Mouse (Mus musculus): ENCODE measurements around the gene Cfap43.
"Not testable (repeated sequence)": the region's sequence is repeated elsewhere in the genome, so short reads cannot be mapped to it uniquely, and the experiment has no call there.

Gene Cfap43

GRCm38 (mm10) chr19:47852131-47852530 is 67.0 kb downstream of the Cfap43 start:
- DNase-seq = not testable (repeated sequence)

GRCm38 (mm10) chr19:47849735-47850134 is 69.4 kb downstream of the Cfap43 start:
- no peak for DNase-seq

DNA sequence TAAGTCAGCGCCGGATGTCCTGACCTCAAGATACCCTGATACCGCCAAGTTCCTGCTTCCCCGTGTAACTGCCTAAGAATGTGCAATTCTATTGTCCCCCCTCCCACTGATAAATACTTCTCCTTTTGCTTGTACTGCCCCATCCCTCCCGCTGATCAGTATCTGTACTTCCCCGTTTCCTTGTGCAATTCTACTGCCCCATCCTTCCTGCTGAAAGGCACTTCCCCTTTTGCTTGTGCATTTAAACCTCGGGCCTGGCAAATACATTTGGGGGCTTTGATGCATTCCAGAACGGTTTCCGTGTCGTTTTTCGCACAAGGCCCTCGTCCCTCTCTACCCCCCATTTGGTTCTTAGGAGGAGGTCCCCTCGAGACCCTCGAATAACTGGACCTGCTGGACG is 77.9 kb downstream of the Cfap43 start:
- not testable (repeated sequence) for DNase-seq

GRCm38 (mm10) chr19:47837527-47837901 is 81.6 kb downstream of the Cfap43 start:
- no peak for DNase-seq

- DNase-seq = peak; percentile 64 to 65
Observed at GRCm38 (mm10) chr19:47836701-47837526, 82.2 kb downstream of the Cfap43 start.

DNA sequence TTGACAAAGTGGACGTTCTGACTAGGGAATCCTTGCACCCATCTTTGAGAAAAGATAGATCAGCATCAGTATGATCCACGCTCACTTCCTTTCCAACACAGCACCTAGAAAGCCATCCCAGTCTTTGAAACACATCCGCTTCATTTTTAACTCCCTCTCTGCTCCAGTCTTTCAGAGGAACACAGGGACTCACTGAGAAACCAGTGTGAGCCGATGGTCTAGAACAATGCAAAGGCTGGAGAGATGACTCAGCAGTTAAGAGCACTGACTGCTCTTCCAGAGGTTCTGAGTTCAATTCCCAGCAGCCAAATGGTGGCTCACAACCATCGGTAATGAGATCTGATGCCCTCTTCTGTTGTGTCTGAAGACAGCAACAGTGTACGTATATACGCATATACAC is 83.3 kb downstream of the Cfap43 start:
- DNase-seq = no peak

DNA sequence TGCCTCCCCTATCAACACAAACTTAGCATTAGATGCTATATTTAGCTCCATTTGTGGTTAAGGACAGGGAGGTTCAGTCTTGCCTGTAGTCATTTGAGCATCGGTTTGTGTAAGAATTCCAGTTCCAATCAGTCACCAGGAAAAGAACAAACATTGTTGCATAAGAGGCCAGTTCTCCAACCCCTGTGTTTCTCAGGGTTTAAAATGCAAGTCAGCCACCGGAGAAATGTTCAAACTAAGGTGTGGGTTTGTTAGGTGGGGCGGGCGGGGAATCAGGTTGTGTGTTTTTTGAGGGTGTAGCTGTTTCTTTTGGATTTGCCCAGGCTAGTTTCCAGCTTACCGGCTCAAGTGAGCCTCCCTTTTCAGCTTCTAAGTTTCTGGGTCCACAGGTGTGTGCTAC is 84.5 kb downstream of the Cfap43 start:
- no peak for DNase-seq

DNA sequence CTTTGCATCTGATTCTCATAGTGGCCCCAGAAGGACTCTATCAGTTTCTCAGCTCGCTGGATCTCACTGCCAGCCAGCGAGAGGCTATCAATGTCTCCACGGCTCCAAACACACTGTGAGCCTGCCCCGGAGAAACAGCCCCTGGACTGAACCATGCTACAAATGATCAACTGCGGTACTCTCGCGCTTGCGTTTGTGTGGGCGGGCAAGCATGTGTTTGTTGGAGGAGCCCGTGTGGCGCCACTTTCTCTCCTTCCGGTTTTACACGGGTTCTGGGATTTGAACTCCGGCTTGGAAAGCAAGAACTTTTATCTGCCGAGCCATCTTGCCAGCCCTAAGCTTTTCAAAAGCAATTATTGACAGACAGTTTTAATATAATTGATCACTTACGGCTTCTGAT is 86.8 kb downstream of the Cfap43 start:
- no peak for DNase-seq

DNA sequence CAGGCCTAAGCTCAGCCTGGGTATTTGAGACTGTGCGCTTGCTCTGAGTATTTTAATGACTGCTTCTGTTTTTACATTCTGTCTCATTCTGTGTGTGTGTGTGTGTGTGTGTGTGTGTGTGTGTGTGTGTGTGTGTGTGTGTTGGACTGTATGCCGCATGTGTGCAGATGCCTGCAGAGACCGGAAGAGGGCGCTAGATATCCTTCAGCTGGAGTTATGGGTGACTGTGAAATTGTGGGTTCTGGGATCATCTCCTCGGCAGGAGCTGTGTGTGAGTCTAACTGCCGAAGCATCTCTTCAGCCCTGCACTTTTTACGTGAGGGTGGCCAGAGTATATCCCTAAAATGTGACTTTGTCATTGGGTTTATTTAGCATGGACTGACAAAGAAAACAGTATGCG is 88.0 kb downstream of the Cfap43 start:
- DNase-seq = no peak

DNA sequence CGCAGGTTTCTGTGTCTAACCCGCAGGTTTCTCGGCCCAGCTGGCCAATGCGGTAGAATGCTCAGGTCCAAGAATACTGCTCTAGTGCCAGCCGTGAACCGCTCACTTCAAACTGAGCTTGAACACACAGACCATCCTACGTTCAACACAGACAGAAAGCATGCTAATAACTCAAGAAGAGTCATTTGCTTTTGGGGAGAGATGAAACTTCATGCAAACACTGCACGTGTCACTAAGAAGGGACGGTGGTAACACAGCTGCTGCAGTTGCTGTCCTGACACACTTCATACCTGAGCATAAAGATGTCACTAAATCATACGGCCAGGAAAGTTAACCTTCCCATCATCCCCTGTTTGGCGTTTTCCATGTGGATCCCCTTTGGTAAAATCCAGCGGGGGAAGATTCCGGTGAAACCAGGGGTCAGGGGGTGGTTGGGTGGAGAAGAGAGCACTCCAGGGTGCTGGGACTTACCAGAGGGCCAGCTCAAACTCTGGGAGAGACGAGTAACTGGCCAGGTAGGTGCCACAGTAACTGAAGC is 89.1 kb downstream of the Cfap43 start:
- no peak for DNase-seq

DNA sequence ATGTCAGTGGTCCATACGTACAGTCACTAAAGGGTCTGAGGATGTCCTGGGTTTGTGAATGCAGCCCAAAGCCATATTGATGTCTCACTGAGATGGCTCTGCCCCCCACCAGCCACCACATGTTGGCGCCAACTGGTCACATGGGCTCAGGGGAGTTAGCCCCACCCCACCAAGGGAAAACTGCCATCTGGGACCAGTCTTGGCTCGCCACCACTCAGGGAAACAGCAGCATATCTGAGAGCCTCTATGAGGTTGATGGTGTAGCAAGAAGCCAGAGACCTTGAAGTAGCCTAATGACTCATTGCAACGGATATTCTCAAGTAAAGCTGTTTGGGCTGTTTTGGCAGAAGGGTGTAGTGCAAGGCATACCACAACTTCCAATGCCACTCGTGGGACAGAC is 95.1 kb downstream of the Cfap43 start:
- no peak for DNase-seq

DNA sequence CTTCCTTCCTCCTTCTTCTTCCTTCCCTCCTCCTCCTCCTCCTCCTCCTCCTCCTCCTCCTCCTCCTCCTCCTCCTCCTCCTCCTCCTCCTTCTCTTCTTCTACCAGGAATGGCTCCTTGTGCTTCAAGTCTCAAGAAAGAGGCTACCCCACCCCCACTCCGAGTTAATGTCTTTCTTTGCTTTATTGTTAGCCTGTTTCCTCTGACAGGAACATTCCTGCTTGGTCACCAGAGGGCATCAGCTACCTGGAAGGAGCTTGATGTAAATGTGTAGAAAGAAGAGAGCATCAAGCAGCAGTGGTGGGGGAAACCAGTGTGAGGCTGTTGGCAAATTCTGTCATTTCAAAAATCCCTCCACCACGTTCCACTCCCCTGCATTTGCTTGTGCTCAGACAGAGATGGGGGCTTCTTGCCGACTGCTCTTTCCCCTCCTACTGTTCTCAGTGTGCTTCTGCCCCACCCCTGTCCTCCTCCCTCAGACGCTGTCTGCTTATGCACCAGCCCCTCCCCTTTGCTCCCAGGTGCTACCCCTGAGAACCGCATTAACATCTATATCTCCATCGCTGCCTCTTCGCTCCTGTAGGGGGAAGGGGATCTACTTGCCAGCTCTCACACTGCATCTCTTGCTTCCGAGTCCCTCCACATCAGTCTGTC is 96.8 kb downstream of the Cfap43 start:
- peak in 1 of 2 experiments; percentile 13 for DNase-seq

DNA sequence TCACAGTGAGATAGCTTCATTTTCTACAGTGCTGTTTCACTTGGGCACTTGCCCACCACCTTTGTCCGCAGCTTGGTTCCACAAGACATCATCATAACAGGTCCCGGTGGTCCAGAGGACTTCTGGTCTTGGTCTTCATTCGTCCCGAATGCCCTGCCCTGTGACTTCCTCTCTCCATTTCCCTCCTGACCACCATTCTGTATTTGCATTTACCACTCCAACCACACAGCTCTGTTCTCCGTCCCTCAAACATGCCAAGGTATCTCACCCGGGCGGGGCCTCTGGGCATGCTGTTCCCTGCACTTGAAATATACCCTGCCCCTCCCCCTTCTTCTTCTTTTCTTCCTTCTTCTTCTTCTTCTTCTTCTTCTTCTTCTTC is 97.6 kb downstream of the Cfap43 start:
- no peak for DNase-seq

GRCm38 (mm10) chr19:47820832-47821493 is 98.1 kb downstream of the Cfap43 start:
- peak; percentile 52 to 54 for DNase-seq

- DNase-seq = no peak
Observed at GRCm38 (mm10) chr19:47817692-47818091, 101.4 kb downstream of the Cfap43 start.

GRCm38 (mm10) chr19:47814721-47815120 is 104.4 kb downstream of the Cfap43 start:
- no peak for DNase-seq

DNA sequence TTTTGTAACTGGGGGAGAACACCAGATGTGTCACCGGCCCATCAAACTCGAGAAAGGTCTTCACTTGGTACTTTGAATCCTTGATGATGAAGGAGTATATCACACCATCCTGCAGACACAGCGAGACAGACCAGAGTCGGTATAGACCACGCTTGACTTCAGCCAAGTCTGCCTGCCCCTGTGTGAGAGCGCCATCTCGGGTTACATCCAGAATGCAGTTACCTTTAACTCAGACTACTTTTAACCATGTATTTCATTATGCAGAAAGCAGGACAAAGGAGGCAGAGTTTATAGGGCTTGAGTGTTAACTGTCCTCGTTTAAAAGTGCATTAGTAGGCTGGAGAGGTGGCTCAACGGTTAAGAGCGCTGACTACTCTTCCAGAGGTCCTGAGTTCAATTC is 107.0 kb downstream of the Cfap43 start:
- DNase-seq = no peak

- no peak for DNase-seq
Observed at GRCm38 (mm10) chr19:47798583-47798982, 120.5 kb downstream of the Cfap43 start.

GRCm38 (mm10) chr19:47796699-47797098 is 122.4 kb downstream of the Cfap43 start:
- no peak for DNase-seq

DNA sequence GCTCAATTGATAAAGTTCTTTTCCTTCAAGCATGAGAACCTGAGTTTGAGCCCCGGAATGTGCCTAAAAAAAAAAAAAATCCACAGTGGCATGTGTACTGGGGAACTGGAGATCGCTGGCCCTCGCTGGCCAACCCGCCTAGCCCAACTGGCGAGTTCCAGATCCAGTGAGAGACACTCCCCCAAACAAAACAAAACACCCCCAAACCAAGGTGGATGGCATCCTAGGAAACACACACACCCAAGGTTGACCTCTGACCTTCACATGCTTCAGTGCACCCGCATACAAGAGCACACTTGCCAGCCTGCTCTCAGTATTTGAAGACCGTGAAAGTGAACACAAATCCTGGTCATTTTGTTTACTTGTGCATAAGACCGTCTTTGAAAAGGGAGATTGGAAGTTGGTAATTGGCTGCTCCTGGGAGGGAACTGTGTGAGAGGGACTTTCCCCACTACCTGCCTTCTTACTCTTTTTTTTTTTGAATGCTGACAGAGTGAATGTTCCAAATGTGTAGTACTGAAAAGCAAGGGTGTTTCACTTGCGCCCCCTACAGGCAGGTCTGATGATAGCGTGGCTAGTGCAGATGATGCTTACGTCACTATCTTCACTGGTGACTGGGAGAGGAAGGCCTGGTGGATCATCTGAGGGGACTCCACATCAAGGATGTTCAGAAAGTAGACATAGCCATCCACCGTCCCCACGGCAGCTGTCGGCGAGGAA is 123.9 kb downstream of the Cfap43 start:
- DNase-seq = peak; percentile 73 to 77

GRCm38 (mm10) chr19:47794331-47794730 is 124.8 kb downstream of the Cfap43 start:
- no peak for DNase-seq

DNA sequence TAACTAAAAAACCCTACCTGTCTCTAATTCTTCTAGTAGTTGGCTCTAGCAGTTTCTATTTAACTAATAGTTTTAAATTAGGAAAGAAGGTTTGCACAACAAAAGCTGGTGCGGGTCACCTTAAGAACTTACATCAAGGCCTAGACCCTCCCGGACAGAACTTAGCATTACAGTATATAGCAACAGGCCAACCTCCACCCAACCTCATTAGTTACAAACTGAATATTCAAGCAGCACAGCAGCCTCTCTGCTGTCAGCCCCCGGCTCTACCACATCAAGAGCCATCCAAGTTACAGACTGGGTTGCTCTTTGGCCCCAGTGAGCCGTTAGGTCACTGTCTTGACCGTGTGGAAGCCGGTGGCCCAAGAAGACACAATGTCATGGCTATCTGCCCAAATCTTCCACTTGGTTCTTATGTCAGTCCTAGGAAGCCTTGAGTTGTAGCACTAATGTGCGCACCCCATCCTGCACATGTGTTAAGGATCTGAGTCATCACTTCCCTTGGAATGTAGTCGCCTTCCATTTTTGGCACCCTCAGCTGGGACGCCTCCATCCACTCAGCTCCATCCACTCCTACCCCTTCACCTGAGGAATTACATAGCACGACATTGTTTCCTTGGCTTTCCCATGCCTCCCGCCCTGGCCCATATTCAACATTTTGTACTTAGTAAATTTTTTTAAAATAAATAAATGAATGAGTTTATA is 128.6 kb downstream of the Cfap43 start:
- DNase-seq = no peak
